Mouse (Mus musculus) thymus, postnatal 4 days (tissue): ENCODE measurements around the gene Fli1.

Experiments
- DNase-seq: peaks from one replicate; pipeline ENCODE4 v3.0.0; 2021

The Fli1 gene

DNA sequence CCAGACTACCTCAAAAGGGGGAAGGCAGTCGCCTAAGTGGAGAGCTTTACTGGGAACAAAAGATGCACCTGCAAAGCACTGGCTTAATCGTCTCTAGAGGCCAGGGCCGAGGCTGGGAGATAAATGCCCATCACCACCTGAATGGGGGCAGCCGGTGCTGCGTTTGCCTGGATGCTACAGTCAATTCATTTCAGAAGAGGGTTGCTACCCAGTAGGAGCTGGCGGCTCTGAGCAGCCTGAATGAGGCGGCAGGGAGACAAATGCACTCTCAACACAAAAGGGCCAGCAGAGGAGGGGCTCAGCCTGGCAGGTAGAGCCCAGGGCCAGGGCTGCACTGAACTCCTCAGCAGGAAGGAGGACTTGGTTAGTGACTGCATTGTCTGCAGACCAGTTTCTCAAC lies 92.5 kb downstream of the Fli1 start:
- DNase-seq, result no peak

DNA sequence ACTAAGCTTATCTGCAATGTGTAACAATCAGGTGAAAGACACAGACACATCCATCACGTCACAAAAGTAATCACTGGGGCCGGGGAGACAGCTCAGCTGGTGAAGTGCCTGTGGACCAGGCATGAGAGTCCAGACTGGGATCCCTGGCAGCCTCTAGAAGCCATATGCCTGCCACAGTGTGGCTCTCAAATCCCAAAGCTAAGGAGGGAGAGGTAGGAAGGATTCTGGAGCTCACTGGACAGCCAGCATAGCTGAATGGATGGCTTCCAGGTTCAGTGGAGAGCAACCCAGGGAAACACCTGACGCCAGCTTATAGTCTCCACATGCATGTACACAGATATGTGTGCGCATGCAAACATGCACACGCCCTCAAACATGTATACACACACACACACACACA lies 93.9 kb downstream of the Fli1 start:
- DNase-seq, result no peak

DNA sequence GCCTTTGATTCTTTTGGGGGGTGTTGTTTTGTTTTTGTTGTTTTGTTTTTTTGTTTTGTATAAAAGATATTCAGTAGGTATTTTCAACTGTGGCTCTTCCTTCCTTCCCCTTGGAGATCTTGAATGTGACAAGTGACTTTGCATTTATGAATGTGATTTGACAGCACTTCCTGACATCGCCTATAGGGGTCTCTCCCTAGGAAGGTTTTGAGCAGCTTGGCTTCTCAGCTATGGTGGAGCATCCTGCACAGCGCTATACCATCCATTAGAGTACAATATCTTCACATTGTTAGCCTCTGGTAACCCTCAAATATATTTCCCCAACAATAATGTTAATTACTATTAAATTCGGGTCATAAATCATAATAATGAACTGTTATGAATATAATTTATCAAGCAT lies 96.9 kb downstream of the Fli1 start:
- DNase-seq, result peak; percentile 70

DNA sequence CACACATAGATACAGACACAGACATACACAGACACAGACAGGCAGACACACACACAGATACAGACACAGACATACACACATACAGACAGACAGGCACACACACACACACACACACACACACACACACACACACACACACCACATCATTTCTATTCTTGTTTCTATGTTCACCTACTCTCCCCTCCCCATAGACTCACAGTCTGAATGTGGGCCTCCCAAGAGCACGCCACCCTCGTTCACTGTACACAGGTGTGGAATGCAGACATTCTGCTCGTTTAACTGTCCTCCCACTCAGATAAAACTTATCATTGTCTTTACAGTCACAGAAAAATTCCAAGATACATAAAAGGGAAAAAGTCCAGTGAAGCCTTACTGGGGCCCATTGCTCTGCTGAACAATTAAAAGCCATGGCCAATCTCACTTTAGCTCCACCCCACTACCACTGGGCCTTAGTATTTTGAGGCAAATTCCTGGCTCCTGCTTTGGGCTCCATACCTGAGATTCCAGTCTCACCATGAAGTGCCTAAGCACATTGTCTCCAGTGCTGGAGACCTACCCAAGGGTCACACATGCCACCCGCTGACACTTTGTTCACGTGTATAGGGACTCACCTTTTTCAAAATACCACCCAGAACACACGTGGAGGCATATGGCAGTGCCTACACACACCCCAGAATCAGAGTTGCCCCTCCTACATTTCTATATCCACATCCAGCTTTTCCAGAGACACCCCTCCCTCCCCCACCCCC lies 98.0 kb downstream of the Fli1 start:
- no peak for DNase-seq

DNA sequence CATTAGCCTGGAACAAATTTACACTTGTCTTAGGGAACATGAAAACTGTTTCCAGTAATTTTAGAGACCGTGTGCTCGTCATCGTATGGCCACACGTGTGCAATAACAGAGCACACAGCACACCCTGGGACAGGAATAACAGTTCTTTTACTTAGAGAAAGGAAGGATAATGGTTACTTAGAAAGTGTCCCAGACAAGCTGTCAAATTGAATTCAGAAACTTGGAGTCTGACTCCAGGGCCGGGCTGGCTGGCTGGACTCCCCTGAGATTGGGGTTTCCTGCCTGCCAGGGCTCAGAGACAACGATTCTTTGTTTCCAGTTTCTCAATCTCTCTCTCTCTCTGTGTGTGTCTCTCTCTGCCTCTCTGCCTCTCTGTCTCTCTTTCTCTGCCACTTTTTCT lies 98.8 kb downstream of the Fli1 start:
- DNase-seq, result no peak

DNA sequence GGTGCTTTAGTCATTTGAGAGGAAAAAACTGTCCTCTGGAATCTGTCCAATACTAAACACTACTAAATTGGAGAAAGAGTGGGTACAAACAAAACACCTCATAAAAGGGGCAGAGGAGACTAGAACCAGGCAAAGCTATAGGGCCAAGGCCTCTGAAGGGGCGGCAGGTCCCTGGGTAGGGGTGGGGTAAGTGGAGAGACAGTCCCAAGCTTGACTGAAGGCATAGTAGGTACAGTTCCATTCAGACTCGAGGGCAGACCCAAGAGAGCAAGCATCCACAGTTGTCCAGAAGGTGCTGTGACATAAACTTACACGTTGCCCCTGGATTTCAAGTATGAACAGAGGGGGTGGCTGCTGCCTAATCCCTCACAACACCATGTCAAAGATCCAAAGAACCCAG lies 99.5 kb downstream of the Fli1 start:
- no peak for DNase-seq

DNA sequence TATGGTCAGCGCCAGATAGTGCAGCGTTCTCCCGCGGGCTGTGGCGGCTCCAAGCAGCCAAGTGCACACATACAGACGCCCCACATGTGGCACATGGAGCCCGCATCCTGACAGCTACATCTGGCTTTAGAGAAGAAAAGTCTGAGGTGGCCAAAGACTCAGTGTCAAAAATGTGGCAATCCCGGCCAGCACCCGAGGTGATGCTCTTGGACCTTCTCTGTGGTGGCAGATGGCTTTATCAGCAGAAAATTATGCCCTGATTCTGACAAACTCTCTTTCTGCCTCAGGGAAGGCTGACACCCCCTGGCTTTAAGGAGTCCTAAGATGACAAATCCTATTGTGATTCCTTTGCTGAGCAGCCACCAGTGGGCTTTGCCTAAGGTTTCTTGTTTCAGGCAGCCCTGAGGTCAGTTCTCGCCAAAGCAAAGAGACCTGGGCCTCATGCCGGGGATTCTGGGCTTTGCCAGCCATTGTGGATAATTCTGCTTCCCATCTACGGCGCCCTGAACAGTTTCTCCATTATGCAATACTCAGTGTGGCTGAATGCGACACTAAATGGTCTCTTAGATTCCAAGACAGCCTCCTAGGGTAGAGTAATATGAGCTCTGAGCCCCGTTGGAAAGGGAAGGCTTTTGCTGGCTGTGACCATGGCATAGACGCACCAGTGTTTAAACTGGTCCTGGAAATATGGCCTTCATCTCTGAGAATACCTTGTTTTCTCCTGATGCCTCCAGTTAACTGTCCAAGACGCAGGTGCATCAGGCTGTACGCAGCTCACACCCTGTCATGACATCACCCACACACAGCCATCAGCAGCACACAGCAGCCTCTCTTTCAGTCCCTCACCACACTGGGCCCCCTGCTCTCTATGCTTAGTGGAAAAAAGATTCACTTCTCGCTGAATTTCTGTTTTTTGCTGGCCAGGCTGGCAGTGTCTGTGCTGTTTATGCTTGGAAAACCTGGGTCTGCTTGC lies 108.1 kb downstream of the Fli1 start:
- no peak for DNase-seq

DNA sequence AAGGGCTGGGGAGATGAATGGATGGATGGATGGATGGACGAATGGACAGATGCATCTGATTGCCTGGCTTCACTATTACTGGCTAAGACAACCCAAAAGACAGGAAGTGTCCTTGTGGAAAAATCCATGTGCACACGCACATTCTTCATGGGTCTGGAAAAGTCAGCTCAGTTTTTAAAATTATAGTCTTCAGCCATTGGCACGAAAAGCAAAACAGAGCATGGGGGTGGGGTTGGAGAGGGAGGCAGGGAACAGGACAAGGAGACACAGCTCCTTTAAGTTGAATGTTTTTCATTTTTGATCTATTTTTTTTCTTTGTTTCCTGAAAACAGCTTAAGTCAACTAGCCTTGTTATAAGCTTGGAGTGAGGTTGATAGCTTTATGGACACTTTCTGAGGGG lies 111.6 kb downstream of the Fli1 start:
- DNase-seq, result no peak

DNA sequence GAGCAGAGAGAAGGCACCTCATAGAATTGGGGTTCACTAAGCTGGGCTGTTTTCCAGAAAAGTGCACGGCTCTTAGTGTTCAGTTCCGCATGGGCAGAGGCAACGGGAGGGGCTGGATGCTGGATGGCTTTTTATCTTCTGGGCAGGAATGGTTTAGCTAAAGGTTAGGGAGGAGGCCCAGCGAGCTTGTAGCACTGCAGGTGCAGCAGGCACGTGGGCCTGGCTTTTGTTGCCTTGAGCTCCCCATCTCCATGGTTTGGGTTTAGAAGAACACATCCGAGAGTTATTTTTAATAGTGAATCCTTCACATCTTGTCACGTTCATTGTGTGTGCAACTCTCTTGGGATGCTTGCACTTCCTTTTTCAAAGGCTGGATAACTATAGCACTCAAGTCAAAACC lies 117.3 kb downstream of the Fli1 start:
- DNase-seq, result no peak

DNA sequence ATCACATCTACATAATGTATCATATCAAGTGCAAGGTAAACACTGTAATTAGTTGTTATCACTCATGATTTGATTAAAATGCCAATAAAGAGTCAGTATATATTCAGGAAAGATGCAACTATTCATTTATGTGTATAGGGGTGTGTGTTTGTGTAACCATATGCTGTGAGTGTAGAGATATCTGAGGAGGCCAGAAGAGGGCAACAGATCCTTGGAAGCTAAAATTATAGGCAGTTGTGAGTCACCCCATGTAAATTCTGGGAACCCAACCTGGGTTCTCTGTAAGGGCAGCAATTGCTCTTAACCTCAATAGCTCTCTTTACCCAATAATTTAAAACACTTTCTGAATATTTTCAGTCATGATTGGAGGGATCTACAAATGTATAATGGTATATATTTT lies 122.0 kb downstream of the Fli1 start:
- no peak for DNase-seq

DNA sequence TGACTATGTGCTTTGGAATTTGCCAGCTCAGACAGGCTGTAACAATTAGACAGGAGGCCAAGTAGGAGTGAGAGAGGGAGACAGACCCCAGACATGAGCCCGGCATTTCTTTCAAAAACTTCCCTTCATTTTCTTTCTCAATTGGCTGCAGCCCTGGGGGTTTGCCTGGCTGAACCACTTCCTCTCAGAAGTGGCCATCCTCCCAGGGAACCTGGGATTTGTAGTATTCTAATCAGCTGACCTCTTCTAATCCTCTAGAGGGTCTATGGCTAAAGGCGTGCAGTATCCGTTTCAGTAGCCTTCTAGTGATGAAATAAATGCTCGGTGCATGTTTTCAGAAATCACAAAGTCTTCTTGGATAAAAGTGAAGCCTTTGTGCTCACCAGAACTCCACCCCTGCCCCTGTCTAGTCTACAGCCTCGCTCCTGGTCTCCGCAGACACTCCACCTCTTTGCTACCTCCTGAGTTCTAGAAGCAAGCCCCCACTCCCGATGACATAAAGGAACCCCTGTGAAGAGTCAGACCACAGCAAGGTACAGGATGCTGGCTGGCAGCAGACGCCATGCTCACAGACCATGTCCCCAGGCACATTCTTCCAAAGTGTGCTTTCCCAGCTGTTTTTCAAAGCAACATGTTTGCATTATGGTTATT lies 125.1 kb downstream of the Fli1 start:
- DNase-seq, result no peak

DNA sequence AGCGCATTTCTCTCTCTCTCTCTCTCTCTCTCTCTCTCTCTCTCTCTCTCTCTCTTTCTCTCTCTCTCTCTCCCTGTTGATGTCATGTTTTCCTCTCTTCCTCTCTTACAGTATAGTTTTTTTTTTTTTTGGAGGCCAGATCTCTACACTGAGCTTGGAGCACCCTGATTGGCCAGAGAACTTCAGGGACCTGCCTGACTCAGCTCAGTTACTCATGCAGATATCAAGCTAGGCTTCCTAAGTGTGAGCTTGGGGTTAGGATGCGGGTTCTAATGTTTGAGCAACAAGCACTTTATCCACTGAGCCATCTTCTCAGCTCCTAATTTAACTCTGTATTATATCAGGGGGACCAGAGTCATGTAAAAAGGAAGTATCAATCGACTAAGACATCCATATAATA lies 126.7 kb downstream of the Fli1 start:
- DNase-seq, result no peak

DNA sequence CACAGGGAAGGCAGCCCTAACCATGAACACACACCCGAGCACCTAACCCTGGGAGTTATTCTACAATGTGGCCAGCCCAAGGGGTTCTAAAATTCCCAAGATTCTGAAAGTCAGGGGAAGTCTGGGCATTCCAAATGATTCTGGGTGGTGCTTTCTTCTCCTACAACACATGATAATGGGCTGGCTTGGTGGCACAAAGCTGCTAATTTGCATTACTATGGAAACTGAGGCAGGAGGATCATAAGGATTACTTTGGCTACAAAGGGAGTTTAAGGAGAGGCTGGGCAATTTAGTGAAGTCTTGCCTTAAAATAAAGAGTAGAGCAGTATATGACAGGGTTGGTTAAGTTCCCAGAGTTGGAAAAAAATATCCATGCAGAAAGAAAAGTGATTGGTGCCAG lies 127.7 kb downstream of the Fli1 start:
- DNase-seq, result no peak

DNA sequence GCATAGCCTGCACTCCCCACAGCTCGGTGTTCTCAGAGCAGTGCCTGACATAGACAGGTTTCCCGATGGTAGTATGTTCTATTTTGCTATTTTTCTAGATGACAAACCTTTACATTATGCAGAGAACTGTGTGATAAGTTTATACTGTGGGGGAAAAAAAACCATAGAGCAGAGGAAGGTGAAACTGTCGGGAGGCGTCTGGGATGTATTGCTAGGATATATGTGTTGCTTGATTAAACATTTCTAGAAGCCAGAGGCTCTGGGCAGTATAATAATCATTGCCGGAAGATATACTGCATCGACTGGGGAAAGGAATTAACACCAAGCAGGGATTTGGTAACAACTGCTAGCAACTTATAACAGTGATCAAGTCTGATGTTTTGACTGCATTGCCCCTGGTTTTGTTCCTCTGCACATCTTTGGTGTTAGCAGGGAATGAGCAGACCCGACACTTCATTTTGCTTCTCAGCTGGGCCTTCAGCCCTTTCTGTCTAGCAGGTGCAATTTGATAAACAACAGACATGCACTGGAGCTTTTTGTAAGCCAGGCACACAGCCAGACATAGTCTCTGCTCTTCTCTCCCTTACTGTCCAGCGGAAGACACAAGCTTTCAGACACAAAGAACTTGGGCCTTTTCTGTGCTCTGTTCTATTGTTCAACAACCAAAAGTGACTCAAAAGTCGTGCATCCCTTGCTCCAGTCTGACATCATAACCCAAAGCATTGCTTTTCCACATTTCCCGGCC lies 129.7 kb downstream of the Fli1 start:
- DNase-seq, result no peak

DNA sequence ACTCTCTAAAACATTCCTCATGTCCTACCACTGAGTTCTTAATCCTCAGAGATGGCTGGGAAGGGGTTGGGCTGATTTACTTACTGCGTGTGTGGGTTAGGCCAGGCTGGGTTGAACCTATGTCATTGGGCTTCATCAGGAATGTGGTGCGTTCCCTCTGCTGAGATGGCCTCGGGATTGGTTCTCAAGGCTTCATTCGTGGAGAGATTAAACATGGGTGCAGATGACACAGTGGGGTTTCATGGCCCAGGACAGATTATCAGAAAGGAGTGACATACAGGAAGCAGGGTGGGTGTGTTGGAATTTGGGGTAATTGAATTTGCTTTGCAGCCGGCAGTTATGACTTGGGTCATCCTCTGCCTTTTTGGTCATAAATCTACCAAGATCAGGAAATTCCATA lies 131.2 kb downstream of the Fli1 start:
- no peak for DNase-seq

DNA sequence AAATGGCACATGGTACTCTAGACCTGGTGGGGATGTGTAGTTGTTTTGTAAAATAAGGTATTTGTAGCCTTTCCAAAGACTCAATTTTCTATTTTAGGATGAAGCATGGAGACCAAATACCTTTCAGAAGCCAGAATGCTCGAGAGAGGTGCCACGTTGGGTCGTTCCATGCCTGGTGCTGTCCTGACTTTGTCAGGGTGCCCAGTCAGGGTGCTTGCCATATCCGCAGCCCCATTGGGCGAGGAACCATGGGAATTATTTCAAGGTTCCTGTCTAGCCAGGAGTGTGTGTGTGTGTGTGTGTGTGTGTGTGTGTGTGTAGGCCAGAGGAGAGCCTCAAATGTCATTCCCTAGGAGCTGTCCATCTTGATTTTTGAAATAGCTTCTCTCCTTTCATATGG lies 132.0 kb downstream of the Fli1 start:
- DNase-seq, result no peak

DNA sequence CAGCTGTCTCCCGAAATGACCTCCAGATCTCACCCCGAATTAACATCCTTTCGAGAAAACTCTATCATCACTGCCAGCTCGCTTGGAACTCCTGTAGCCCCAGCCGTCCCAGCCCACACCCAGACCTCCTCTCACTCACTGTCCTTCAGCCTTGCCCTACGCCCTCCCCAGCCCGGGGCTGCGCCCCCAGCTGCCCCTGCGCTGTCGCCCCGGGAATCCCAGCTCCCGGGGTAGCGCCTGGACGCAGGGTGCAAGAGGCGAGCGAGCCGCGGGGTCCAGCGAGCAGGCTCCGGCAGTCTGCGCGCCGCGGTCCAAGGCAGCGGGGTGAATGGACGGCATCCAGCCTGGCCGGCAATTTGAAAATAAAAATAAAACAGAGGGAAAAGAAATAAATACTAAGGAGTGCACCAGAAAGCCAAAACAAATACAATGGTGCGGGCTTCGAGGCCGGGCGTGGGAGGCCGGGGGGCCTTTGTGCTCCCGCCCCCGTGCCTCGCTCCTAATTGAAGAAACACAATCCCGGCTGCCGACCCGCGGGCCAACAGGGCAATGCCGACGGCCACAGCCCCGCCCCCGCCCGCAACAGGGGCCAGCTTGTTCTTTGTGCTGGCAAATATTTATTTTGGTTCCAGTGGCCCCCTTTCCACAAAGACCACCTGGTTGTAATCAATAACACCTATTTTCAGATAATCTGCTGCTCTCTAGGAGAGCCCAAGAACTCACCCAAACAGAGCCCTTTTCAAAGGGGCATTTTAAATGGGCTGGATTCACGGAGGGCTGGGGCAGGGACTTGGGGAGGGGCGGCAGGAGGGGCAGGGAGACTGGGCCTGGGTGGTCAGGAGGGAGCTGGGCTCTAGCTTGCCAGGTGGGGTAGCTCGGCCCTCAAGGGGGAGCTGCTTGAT lies 133.3 kb downstream of the Fli1 start:
- peak; percentile 15 for DNase-seq

DNA sequence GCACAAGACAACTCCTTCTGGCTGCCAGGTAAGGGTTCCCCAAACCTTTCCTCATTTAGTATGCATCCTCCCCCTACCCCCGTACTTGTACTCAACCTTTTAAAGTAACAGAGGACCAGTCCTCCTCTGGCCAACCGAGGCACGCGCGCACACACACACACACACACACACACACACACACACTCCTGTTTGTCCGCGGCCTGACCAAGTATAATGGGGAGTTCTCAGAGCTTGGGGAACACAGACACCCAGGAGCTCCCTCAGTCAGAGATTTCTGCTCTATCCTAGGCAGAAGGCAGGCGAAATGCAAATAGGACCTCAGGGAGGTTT lies 134.0 kb downstream of the Fli1 start:
- DNase-seq, result no peak

DNA sequence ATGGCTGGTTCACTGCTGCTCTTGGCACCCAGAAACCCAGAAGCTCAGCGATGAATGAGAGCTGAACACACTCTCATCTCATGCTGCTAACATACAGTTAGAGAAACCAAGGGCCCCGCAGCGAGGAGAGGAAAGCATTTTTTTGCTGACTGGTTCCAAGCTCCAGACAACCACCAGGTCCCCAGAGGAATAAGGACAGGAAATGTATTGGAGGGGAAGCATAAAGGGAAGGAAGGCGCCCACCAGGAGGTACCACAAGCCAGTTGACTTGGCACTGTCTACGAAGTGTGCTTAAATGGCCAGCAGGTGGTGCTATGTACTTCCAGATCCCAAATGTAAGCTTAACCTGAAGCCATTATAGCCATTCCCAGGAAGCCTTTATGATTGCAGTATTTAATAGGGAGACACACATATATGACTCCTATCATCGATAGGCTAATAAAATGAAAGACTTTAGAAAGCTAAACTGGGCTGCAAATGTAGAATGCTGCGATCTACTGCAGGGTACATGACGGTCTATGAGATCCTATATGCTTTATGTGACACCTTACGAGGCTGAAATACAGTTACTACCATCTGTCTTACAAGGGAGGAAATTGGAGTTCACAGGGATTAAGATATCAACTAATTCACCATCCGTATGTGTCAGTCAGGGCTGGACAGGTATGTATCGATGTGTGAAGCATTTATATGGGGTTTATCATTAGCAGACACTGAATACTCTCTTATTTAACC lies 137.3 kb downstream of the Fli1 start:
- DNase-seq, result peak; percentile 70

DNA sequence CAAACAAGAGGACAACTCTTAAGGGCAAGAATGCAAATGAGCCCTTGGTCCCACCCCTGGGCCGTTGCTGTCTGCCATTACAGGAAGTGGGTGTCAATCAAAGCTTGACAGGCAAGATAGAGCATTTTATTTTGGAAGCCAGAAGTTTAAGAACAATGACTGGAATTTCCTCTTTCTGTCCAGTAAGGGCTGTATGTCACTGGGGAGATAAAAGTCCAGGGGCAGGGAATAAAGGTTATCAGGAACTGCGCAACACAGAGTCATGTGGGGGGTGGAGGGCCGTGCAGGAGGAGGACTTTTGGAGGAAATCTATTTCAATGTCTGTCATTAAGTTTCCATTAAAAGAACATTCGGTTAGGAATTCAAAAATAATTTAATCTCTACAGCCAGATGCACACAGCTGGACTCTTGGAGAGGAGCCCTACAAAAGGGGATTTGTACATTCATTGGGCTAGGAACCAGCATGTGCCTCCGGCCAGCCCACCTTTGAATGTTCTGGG lies 141.9 kb downstream of the Fli1 start:
- no peak for DNase-seq

DNA sequence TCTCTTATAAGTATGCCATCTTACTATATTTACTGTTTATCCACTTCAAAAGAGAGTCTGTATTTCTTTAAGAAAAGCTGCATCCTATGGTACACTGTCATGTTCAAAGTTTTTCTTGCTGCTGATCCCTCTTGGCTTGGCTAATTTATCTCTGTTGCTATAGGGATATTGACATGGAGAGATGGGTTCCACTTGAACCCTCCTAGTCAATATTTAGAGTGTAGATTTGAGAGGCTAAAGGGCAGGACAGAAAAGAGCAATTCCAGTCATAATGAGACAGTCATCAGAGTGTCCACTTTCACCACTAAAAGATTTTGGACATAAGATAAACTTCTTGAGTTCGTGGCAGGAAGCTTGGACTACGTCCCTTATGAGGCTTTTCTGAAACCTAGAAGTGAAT lies 142.4 kb downstream of the Fli1 start:
- DNase-seq, result no peak
